Mouse (Mus musculus): ENCODE measurements around the gene Ros1. TPM values are rescaled to one million over a fixed set of nuclear protein-coding genes. Genes with fewer than 3 reads are reported as not detected.
A peak's percentile ranks its signal among the peaks of the same experiment; 100 is the strongest.

The Ros1 gene
- polyA plus RNA-seq, 1 experiment from 2014 or later: 0.13 TPM

- Histone ChIP-seq H3K4me2 (replicated peaks; ENCODE audit: low read depth) (no peak overlapping the region), H3K27me3 (ENCODE audit: control insufficient read depth, insufficient read depth, low read length) (no peaks in the 10 kb centered on the region), H3K9me3 (ENCODE audit: control insufficient read depth, low read length) (no peaks in the 10 kb centered on the region), H3K9ac (ENCODE audit: low read length) (no peak overlapping the region), H3K4me1 (replicated peaks; ENCODE audit: control insufficient read depth, insufficient read depth) (no peaks in the 10 kb centered on the region), H3K27ac (replicated peaks) (no peak overlapping the region), H3K36me3 (ENCODE audit: control insufficient read depth, insufficient read depth, low read length) (no peaks in the 10 kb centered on the region), H3K4me3 (ENCODE audit: low read depth, low read length) (no peak overlapping the region)
- ATAC-seq (ENCODE audit: low FRiP score, low TSS enrichment): peak; percentile 60; the same call in 1 of the 2 replicates
- DNase-seq (ENCODE audit: low spot score): peak; percentile 81
- TF ChIP-seq CTCF (IDR thresholded peaks at IDR 0.05; ENCODE audit: low read depth): peak; percentile 94
- TF ChIP-seq EP300 (optimal IDR thresholded peaks at IDR 0.05): no peak
- WGBS: 23% methylated on average over 7 of the region's 7 CpGs
Observed at GRCm38 (mm10) chr10:52216797-52217563, 21.9 kb upstream of the Ros1 start.

- ATAC-seq (ENCODE audit: low FRiP score, low TSS enrichment) (peak; percentile 73; the same call in 1 of the 2 replicates), DNase-seq (ENCODE audit: low spot score) (no peak)
- Histone ChIP-seq H3K9me3 (ENCODE audit: control insufficient read depth, low read length) (no peaks in the 10 kb centered on the region), H3K27ac (replicated peaks) (no peak overlapping the region), H3K4me1 (replicated peaks; ENCODE audit: control insufficient read depth, insufficient read depth) (no peaks in the 10 kb centered on the region), H3K9ac (ENCODE audit: low read length) (no peak overlapping the region), H3K27me3 (ENCODE audit: control insufficient read depth, insufficient read depth, low read length) (no peaks in the 10 kb centered on the region), H3K4me3 (ENCODE audit: low read depth, low read length) (no peak overlapping the region), H3K4me2 (replicated peaks; ENCODE audit: low read depth) (no peak overlapping the region), H3K36me3 (ENCODE audit: control insufficient read depth, insufficient read depth, low read length) (no peaks in the 10 kb centered on the region)
- WGBS: 25% methylated on average over 2 of the region's 2 CpGs
- TF ChIP-seq CTCF (IDR thresholded peaks at IDR 0.05; ENCODE audit: low read depth) (no peak), EP300 (optimal IDR thresholded peaks at IDR 0.05) (no peak)
Observed at GRCm38 (mm10) chr10:52215267-52215818, 20.3 kb upstream of the Ros1 start.

DNA sequence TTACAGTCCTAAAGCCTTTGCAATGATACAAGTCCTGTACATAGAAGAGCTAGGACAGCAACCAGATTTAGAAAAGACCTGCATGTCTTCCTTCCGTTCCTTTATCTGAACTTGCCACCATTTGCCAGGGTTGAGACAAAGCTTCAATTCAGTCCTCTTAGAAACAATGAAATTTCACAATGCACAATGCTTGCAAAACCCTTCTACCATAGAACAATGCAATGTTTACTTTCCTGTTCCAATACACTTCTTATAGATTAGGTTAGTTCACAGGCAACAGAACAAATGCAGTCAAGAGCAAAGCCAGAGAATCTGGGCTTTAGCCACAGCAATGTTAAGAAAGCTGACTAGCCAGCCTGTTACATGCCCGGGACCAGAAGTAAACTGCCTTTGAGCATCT, 9.0 kb upstream of the Ros1 start:
- ATAC-seq (ENCODE audit: low FRiP score, low TSS enrichment) (no peak), DNase-seq (ENCODE audit: low spot score) (no peak)
- WGBS: 69% methylated on average over 2 of the region's 2 CpGs
- Histone ChIP-seq H3K27me3 (ENCODE audit: control insufficient read depth, insufficient read depth, low read length) (no peaks in the 10 kb centered on the region), H3K4me2 (replicated peaks; ENCODE audit: low read depth) (no peak overlapping the region), H3K36me3 (ENCODE audit: control insufficient read depth, insufficient read depth, low read length) (no peaks in the 10 kb centered on the region), H3K9ac (ENCODE audit: low read length) (no peak overlapping the region), H3K27ac (replicated peaks) (no peak overlapping the region), H3K9me3 (ENCODE audit: control insufficient read depth, low read length) (no peaks in the 10 kb centered on the region), H3K4me1 (replicated peaks; ENCODE audit: control insufficient read depth, insufficient read depth) (no peaks in the 10 kb centered on the region), H3K4me3 (ENCODE audit: low read depth, low read length) (no peak overlapping the region)
- TF ChIP-seq EP300 (optimal IDR thresholded peaks at IDR 0.05): no peak
- TF ChIP-seq CTCF (IDR thresholded peaks at IDR 0.05; ENCODE audit: low read depth): no peak

DNA sequence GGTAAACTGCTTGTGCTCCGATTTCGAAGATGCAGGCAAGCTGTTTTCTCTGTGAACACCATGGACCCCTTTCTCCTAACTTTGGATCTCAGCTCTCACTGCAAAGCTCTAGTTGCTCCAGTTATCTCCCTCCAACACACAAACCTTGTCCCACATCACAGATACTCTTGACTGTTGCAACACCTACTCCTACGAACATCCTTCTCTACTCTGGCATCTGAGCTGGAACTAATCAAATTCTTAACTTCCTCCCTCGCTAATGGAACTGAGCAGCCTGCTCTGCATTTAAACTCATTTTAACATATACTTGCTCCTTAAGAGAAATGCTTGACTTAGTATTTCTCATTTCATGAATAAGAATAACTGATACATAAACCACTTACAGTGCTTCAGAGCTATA, 9.1 kb downstream of the Ros1 start:
- no peak for TF ChIP-seq EP300 (optimal IDR thresholded peaks at IDR 0.05)
- no peak for TF ChIP-seq CTCF (IDR thresholded peaks at IDR 0.05; ENCODE audit: low read depth)
- Histone ChIP-seq H3K9me3 (ENCODE audit: control insufficient read depth, low read length) (no peaks in the 10 kb centered on the region), H3K9ac (ENCODE audit: low read length) (no peak overlapping the region), H3K36me3 (ENCODE audit: control insufficient read depth, insufficient read depth, low read length) (no peaks in the 10 kb centered on the region), H3K4me1 (replicated peaks; ENCODE audit: control insufficient read depth, insufficient read depth) (no peaks in the 10 kb centered on the region), H3K27ac (replicated peaks) (no peak overlapping the region), H3K4me3 (ENCODE audit: low read depth, low read length) (no peak overlapping the region), H3K4me2 (replicated peaks; ENCODE audit: low read depth) (no peak overlapping the region), H3K27me3 (ENCODE audit: control insufficient read depth, insufficient read depth, low read length) (no peaks in the 10 kb centered on the region)
- ATAC-seq (ENCODE audit: low FRiP score, low TSS enrichment) (no peak), DNase-seq (ENCODE audit: low spot score) (no peak)
- WGBS: 80% methylated on average over 4 of the region's 4 CpGs

DNA sequence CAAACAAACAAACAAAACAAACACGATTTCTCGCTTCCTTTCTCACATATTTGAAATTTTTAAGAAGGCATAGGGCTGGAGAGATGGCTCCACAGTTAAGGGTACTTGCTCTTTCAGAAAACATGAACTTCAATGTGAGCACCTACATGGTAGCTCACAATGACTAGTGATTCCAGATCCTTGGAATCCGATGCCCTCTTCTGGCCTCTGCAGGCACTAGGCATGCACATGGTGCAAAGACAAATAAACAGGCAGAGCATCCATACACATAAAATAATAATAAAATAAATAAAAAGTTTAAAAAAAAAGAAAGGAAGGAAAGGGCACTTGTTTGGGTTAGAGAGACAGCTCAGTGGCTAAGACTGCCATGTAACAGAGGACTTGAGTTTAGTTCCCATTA, 12.2 kb downstream of the Ros1 start:
- WGBS: 77% methylated on average over 3 of the region's 3 CpGs
- Histone ChIP-seq H3K36me3 (ENCODE audit: control insufficient read depth, insufficient read depth, low read length) (no peaks in the 10 kb centered on the region), H3K4me2 (replicated peaks; ENCODE audit: low read depth) (no peak overlapping the region), H3K4me3 (ENCODE audit: low read depth, low read length) (no peak overlapping the region), H3K27ac (replicated peaks) (no peak overlapping the region), H3K9me3 (ENCODE audit: control insufficient read depth, low read length) (no peaks in the 10 kb centered on the region), H3K27me3 (ENCODE audit: control insufficient read depth, insufficient read depth, low read length) (no peaks in the 10 kb centered on the region), H3K4me1 (replicated peaks; ENCODE audit: control insufficient read depth, insufficient read depth) (no peaks in the 10 kb centered on the region), H3K9ac (ENCODE audit: low read length) (no peak overlapping the region)
- peak; percentile 51 for TF ChIP-seq CTCF (IDR thresholded peaks at IDR 0.05; ENCODE audit: low read depth)
- no peak for TF ChIP-seq EP300 (optimal IDR thresholded peaks at IDR 0.05)
- no peak for DNase-seq (ENCODE audit: low spot score)
- ATAC-seq (ENCODE audit: low FRiP score, low TSS enrichment): no peak

DNA sequence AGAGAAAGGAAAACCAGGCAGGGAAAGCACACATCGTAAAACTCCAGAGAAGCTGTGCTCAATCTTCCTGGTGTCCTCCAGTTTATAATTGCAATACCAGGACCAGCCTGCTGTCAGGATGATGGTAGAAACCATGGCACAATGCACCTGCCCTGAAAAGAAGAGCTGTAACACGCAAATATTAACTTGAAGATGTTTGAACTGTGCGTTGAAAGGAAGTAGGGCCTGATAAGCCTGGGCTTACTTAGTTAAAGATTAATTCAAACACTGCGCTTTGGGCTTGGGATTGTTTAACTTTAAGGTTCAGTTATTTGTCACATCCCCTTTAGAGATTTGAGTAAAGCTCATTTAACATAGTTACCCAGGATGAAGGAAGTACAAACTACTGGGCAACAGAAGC, 20.7 kb downstream of the Ros1 start:
- Histone ChIP-seq H3K27me3 (ENCODE audit: control insufficient read depth, insufficient read depth, low read length) (no peaks in the 10 kb centered on the region), H3K27ac (replicated peaks) (no peak overlapping the region), H3K9me3 (ENCODE audit: control insufficient read depth, low read length) (no peaks in the 10 kb centered on the region), H3K36me3 (ENCODE audit: control insufficient read depth, insufficient read depth, low read length) (no peaks in the 10 kb centered on the region), H3K4me3 (ENCODE audit: low read depth, low read length) (no peak overlapping the region), H3K4me1 (replicated peaks; ENCODE audit: control insufficient read depth, insufficient read depth) (no peaks in the 10 kb centered on the region), H3K4me2 (replicated peaks; ENCODE audit: low read depth) (no peak overlapping the region), H3K9ac (ENCODE audit: low read length) (no peak overlapping the region)
- TF ChIP-seq EP300 (optimal IDR thresholded peaks at IDR 0.05): no peak
- TF ChIP-seq CTCF (IDR thresholded peaks at IDR 0.05; ENCODE audit: low read depth): 0 out of 2 replicates have a peak, but pooled peaks have one; percentile 16
- DNase-seq (ENCODE audit: low spot score) (peak; percentile 31), ATAC-seq (ENCODE audit: low FRiP score, low TSS enrichment) (peak; percentile 79)
- WGBS: 17% methylated on average over 4 of the region's 4 CpGs
